Mouse (Mus musculus) layer of hippocampus, adult 6 months (tissue): ENCODE data around the gene Map2k2. TPM values are rescaled to one million over a fixed set of nuclear protein-coding genes. Genes with fewer than 3 reads are reported as not detected.

Experiments used
- long read RNA-seq, 2 experiments: library from polyadenylated mRNA; unstranded; transcript quantifications; one replicate each; pipeline ENCODE4 v2.0.0; 2019 to 2020
- microRNA-seq: library from miRNA; unstranded; fragments of <30 nt; microRNA quantifications from one replicate; pipeline ENCODE4 v1.2.0, GENCODE M21; 2020
- polyA plus RNA-seq: library from polyadenylated mRNA; unstranded; fragments of <200 nt; fragmentation: Nextera tagmentation; gene quantifications from 2 replicates; pipeline ENCODE4 v1.2.3, GENCODE M21; 2021

The Map2k2 gene
- 109 and 133 TPM in 2 replicates for polyA plus RNA-seq
- long read RNA-seq, experiment 1, transcript Map2k2-202 (11 exons, 1,556 nt) = major isoform, 140 of 248 reads
- long read RNA-seq, experiment 1, transcript Map2k2-207 (11 exons, 2,405 nt) = minor isoform, 71 of 248 reads
- long read RNA-seq, experiment 1, partial matches to known transcripts = 13 of 248 reads
- long read RNA-seq, experiment 1, other reads (novel, unspliced or antisense) = 24 of 248 reads
- long read RNA-seq, experiment 2, transcript Map2k2-202 (11 exons, 1,556 nt) = major isoform, 323 of 608 reads
- long read RNA-seq, experiment 2, transcript Map2k2-207 (11 exons, 2,405 nt) = minor isoform, 165 of 608 reads
- long read RNA-seq, experiment 2, partial matches to known transcripts = 5 of 608 reads
- long read RNA-seq, experiment 2, other reads (novel, unspliced or antisense) = 111 of 608 reads

DNA sequence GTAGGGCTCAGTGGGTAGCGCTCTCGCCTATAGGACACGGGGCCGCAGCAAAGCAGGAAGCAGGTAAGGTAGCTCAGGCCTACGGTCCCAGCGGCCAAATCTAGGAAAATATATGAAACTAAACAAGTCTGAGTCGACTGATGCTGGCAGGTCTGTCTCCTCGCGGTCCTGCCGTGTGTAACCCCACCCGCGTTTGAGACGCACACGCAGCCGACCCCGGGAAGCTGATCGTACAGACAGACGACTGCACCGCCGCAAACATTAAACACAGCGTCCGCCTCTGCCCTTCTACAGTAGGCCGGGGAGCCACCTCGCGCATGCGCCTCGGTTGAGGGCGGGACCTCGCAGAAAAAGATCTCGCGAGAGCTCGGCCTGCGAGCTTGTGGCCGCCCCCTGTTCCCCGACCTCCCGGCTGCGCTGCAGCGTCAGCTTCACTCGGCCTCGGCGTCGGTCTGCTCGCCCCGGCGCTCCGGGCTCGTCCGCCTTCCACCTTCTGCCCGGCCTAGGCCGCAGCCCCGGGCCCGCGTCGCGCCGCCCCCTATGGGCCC lies at the start of gene Map2k2:
Map2k2 (plus strand) TSS at position 351 of the 548 bp plus-strand sequence.

DNA sequence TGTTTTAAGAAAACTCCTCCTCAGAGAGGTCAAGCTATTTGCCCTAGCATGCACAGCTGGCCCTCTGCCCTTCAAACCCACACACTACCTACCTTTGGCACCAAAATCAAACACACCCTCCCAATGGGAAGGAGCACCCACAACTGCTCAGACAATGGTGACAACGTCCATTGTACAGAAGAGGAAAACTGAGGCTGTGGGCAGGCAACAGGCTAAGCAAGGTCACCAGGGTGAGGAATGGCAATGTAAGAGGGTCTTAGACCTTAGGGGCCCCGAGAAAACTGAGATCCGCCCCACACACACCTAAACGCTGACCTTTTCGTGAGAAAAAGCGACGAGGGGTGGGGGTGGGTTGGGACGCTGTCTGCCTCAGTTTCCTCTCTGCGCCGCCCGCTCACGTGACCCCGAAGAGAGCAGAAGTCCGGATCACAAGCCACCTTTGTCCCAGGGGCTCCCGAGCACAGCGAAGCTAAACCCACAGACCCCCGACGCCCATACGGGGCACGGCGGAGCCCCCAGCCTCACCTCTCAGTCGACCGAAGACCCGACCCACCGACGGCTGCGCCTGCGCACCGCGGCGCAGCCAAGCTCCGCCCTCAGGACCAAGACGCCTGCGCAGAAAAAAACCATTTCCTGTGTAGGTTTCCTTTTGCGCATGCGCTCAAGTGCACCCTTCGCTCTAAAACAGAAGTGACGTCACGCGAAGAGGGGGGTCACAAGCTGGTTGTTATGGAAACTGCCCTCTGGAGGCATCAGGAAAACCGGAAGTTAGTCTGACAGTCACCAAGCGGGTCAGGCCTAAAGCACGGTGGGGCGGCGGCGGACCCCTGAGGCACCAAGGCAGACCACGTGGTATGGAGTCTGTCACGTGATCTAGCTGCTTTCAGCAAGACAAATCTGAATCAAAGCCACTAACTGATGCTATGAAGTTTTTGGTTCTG lies 45.8 kb upstream of the Map2k2 start, which contains the start of gene Sgta:
Sgta (minus strand) TSS at position 579 of the 941 bp plus-strand sequence.

DNA sequence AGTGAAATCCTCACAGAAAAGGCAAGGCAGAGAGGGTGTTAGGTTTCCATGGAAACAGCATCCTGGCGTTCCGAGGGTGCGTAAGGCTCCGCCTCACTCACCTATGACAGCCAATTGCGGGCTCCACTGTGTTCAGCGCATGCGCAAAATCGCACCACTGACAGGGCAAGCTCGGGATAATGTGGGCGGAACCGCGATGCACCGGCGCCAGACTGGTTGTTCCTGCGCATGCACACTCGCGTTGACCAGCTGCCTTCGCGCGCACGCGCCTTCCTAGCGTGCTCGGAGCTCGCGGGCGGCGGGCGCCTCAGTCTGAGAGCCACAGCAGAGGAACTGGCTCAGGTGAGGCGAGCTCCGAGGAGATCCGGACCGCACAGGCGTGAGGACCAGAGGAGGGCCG lies 35.9 kb upstream of the Map2k2 start, which contains the start of gene Thop1:
Thop1 (plus strand) TSS at position 200 of the 400 bp plus-strand sequence.

GRCm38 (mm10) chr10:81134966-81135681 lies 29.4 kb downstream of the Map2k2 start, which contains the start of gene Zbtb7a:
Gene Zbtb7a (plus strand): TSS chr10:81135220.

DNA sequence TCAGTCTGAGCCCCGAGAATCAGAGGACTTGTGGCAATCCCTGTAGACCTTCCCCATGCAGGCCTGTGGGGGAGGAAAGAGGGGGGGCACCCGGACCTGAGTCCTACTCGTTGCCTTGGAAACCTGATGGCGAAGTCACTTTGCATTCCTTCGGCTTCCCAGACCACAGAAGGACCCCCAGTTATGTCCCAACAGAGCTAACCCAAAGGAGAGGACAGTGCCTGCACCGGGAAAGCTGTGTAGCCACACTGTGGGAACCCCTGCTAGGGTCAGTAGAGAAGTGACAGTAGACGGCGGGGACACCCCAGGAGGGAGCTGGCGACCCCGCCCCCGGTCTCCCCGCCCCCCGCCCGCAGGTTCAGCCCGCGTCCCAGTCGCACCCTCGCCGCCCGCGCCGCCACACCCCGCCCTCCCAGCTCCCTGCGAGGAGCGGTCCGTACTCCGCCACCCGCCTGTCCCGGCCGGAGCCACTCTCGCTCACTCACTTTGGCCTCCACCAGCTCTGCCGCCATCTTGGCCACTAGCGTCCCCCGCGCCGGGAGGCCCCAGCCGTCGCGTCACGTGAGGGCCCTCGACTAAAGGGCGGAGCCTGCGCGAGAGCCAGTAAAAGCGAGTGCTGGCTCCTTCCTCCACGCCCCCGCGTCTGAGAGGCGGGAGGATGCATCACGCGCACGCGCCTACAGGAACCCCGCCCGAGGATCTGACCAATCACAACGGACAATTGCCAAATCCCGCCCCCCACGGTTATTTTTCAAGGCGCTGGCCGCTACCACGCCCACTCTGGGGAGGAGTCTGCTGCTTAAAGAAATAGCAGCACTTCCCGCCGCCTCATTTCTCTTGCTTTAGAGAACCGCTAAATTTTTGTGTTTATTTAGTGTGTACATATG lies 61.7 kb downstream of the Map2k2 start, which contains the start of gene Pias4:
Pias4 (minus strand) TSS at position 724 of the 887 bp plus-strand sequence.

DNA sequence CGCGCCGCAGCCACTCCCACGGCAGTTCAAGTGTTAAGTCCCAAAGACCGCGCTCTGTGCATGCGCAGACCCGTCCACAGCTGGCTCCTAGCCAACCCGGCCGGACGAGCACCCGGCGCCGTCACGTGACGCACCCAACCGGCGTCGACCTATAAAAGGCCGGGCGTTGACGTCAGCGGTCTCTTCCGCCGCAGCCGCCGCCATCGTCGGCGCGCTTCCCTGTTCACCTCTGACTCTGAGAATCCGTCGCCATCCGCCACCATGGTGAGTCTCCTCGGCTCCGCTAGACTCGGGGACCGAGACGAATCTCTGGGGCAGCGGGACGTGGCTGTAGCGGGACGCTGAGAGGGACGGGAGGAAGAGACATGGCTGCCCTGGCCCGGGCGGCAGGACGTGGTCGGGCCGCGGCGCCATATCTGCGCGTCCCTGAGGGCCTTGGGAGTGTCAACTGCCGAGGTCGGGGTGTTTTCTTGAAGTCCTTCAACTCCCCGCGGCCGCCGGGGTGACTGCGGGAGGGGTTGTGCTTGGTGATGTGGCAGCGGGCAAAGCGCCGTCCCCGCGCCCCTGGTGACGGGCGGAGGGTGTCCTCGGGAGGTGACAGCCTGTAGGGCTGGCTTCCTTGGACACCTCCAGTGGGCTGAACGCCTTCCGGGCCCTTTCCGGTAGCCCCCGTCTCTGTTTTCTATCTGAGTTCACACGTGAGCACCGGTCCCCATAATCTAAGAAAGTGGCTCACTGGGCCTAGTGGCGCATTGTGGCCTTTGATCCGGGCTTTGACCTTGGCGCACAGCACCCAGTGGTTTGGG lies 71.0 kb downstream of the Map2k2 start, which contains the start of gene Eef2:
Eef2 (plus strand) TSS at position 166 of the 806 bp plus-strand sequence.

GRCm38 (mm10) chr10:81182336-81183333 lies 76.9 kb downstream of the Map2k2 start, which contains the start of gene Dapk3:
Gene Dapk3 (plus strand): TSS chr10:81183005.

Small RNAs within 50 kb of the gene (microRNA-seq; reads per million reads assigned to microRNA genes)
- gene Mir5615-1 (not detected), gene Mir5615-2 (not detected)

Other genes with a start within 250 kb of the Map2k2 start
- gene Tmprss9, start 234.1 kb upstream of the Map2k2 start, polyA plus RNA-seq = 0.33 and 0.35 TPM in 2 replicates
- gene Timm13, start 204.9 kb upstream of the Map2k2 start, polyA plus RNA-seq = 632 and 637 TPM in 2 replicates
- 3.1 and 3.8 TPM in 2 replicates for gene Lmnb2, start 187.7 kb upstream of the Map2k2 start, polyA plus RNA-seq
- 12.5 and 16.0 TPM in 2 replicates for gene Gadd45b, start 175.8 kb upstream of the Map2k2 start, polyA plus RNA-seq
- gene Gng7, start 91.0 kb upstream of the Map2k2 start, polyA plus RNA-seq = 55.3 and 58.1 TPM in 2 replicates
- gene Diras1, start 80.3 kb upstream of the Map2k2 start, polyA plus RNA-seq = 47.4 and 57.4 TPM in 2 replicates
- gene Slc39a3, start 68.5 kb upstream of the Map2k2 start, polyA plus RNA-seq = 33.3 and 38.9 TPM in 2 replicates
- gene Sgta, start 45.7 kb upstream of the Map2k2 start, polyA plus RNA-seq = 251 and 255 TPM in 2 replicates
- 19.6 and 20.0 TPM in 2 replicates for gene Thop1, start 35.9 kb upstream of the Map2k2 start, polyA plus RNA-seq
- 1.1 and 1.4 TPM in 2 replicates for gene Creb3l3, start 7.0 kb upstream of the Map2k2 start, polyA plus RNA-seq
- gene Zbtb7a, start 29.3 kb downstream of the Map2k2 start, polyA plus RNA-seq = 87.7 and 94.4 TPM in 2 replicates
- gene Pias4, start 62.0 kb downstream of the Map2k2 start, polyA plus RNA-seq = 15.8 and 17.3 TPM in 2 replicates
- 609 and 694 TPM in 2 replicates for gene Eef2, start 70.7 kb downstream of the Map2k2 start, polyA plus RNA-seq
- gene Dapk3, start 77.1 kb downstream of the Map2k2 start, polyA plus RNA-seq = 3.5 and 5.3 TPM in 2 replicates
- not detected in 2 replicates for gene 4930442H23Rik, start 77.9 kb downstream of the Map2k2 start, polyA plus RNA-seq
- gene Nmrk2, start 96.1 kb downstream of the Map2k2 start, polyA plus RNA-seq = not detected in 2 replicates
- 47.2 and 52.7 TPM in 2 replicates for gene Atcay, start 124.9 kb downstream of the Map2k2 start, polyA plus RNA-seq
- 33.7 and 36.7 TPM in 2 replicates for gene Zfr2, start 127.2 kb downstream of the Map2k2 start, polyA plus RNA-seq
- 145 and 170 TPM in 2 replicates for gene Matk, start 147.0 kb downstream of the Map2k2 start, polyA plus RNA-seq
- 119 and 122 TPM in 2 replicates for gene Mrpl54, start 161.0 kb downstream of the Map2k2 start, polyA plus RNA-seq
- 20.9 and 24.9 TPM in 2 replicates for gene Apba3, start 161.0 kb downstream of the Map2k2 start, polyA plus RNA-seq
- 1.1 and 4.3 TPM in 2 replicates for gene Tjp3, start 185.7 kb downstream of the Map2k2 start, polyA plus RNA-seq
- 48.2 and 55.7 TPM in 2 replicates for gene Pip5k1c, start 187.0 kb downstream of the Map2k2 start, polyA plus RNA-seq
- 13.5 and 13.9 TPM in 2 replicates for gene Cactin, start 215.2 kb downstream of the Map2k2 start, polyA plus RNA-seq
- 1.4 and 1.7 TPM in 2 replicates for gene Tbxa2r, start 222.8 kb downstream of the Map2k2 start, polyA plus RNA-seq
- 0.60 and 0.80 TPM in 2 replicates for gene Gipc3, start 237.4 kb downstream of the Map2k2 start, polyA plus RNA-seq
- gene Hmg20b, start 244.6 kb downstream of the Map2k2 start, polyA plus RNA-seq = 28.5 TPM in 2 replicates